10 mouse cellular contexts compared by ENCODE assay signal in genomic region chr1:171321415-171321814, GRCm38 (mm10). TPM values are rescaled to one million over a fixed set of nuclear protein-coding genes. Genes with fewer than 3 reads are reported as not detected.
DNase-seq lines count a peak whose midpoint lies in the region; ATAC-seq and TF ChIP-seq lines count a peak whose summit lies in the region.
"Had no signal": no experiment of that assay in that cellular context is flagged by ENCODE, and none has a peak within 500 bp of the region (broad histone marks: within the 10 kb centered on the region; RNA-seq: fewer than 3 reads in every experiment).

No protein-coding gene starts in this region.

- peak; percentile 52 for DNase-seq in embryo, embryonic 10 days (ENCODE audit: low spot score)
- no peak for DNase-seq in embryo, embryonic 9.5 days (ENCODE audit: extremely low spot score)
- no peak for DNase-seq in lung, adult 2 months
- DNase-seq in lung, postnatal 14 days, result no peak
- peak; percentile 50 for DNase-seq in brain, embryonic 14.5 days (ENCODE audit: low read depth)
- peak; percentile 60 for DNase-seq in splenic B cell, adult 2 months (ENCODE audit: low read depth, low spot score)
- no peak for DNase-seq in right cerebral cortex, adult 2 months (ENCODE audit: low spot score in 2 of 2)

- TF ChIP-seq CTCF in lung, adult 2 months (IDR thresholded peaks at IDR 0.05; ENCODE audit: insufficient read depth, low read length), result 0 out of 2 replicates have a peak, but pooled peaks have one; percentile 1
- TF ChIP-seq CTCF in brain, embryonic 14.5 days (IDR thresholded peaks at IDR 0.05; ENCODE audit: borderline replicate concordance, extremely low read depth, insufficient read depth, insufficient read length), result 0 out of 2 replicates have a peak, but pooled peaks have one; percentile 1

- no peak overlapping the region for H3K27ac ChIP-seq in kidney, embryonic 16.5 days (ENCODE audit: low read length)
- H3K27ac ChIP-seq: limb, embryonic 13.5 days; neural tube, embryonic 15.5 days had no signal

- no peaks in the 10 kb centered on the region for H3K9me3 ChIP-seq in kidney, embryonic 16.5 days (ENCODE audit: low read length)
- H3K9me3 ChIP-seq: limb, embryonic 13.5 days; neural tube, embryonic 15.5 days had no signal

- 0 out of 2 replicates have a peak, but pooled peaks cover 1% of the 10 kb centered on the region for H3K36me3 ChIP-seq in splenic B cell, adult 2 months (ENCODE audit: control insufficient read depth, insufficient read depth, low read length, poor library complexity, severe bottlenecking)
- H3K36me3 ChIP-seq in kidney, embryonic 16.5 days (ENCODE audit: insufficient read depth, low read length), result no peaks in the 10 kb centered on the region
- H3K36me3 ChIP-seq: limb, embryonic 13.5 days; neural tube, embryonic 15.5 days had no signal

- H3K27me3 ChIP-seq in splenic B cell, adult 2 months (ENCODE audit: control insufficient read depth, insufficient read depth, low read length, poor library complexity, severe bottlenecking), result no peaks in the 10 kb centered on the region; the same call in 1 of the 2 replicates
- no peaks in the 10 kb centered on the region for H3K27me3 ChIP-seq in kidney, embryonic 16.5 days (ENCODE audit: insufficient read depth, low read length)
- H3K27me3 ChIP-seq: limb, embryonic 13.5 days; neural tube, embryonic 15.5 days had no signal

- H3K4me1 ChIP-seq in lung, adult 2 months (ENCODE audit: control insufficient read depth, insufficient read depth, low read length), result no peaks in the 10 kb centered on the region
- H3K4me1 ChIP-seq in kidney, embryonic 16.5 days (ENCODE audit: insufficient read depth, low read length), result no peaks in the 10 kb centered on the region
- H3K4me1 ChIP-seq: limb, embryonic 13.5 days had no signal

- no peak for ATAC-seq in kidney, embryonic 16.5 days (ENCODE audit: low FRiP score, low TSS enrichment)

- H3K4me2 ChIP-seq in kidney, embryonic 16.5 days (replicated peaks; ENCODE audit: low read depth, low read length), result no peak overlapping the region
- H3K4me2 ChIP-seq: limb, embryonic 13.5 days; neural tube, embryonic 15.5 days had no signal

- H3K4me3 ChIP-seq in lung, adult 2 months (replicated peaks; ENCODE audit: extremely low read depth, low read depth, low read length), result no peak overlapping the region
- no peak overlapping the region for H3K4me3 ChIP-seq in kidney, embryonic 16.5 days (ENCODE audit: low read length)
- H3K4me3 ChIP-seq: limb, embryonic 13.5 days; neural tube, embryonic 15.5 days had no signal

- TF ChIP-seq POLR2A in lung, adult 2 months (IDR thresholded peaks at IDR 0.05; ENCODE audit: borderline replicate concordance, extremely low read depth, low read depth, low read length), result no peak
- no peak for TF ChIP-seq POLR2A in brain, embryonic 14.5 days (IDR thresholded peaks at IDR 0.05; ENCODE audit: borderline replicate concordance, extremely low read depth, insufficient read depth, insufficient read length, poor library complexity, severe bottlenecking)

- H3K9ac ChIP-seq in kidney, embryonic 16.5 days (replicated peaks; ENCODE audit: low read length), result no peak overlapping the region
- H3K9ac ChIP-seq: limb, embryonic 13.5 days; neural tube, embryonic 15.5 days had no signal

RNA-seq across cellular contexts. Expression of gene Dedd, which starts 7.5 kb away (rescaled TPM):
- 34.5 and 47.0 TPM in 2 replicates for polyA plus RNA-seq in lung, adult 2 months (2012; rRNA removed)
- 62.1 and 63.5 TPM in 2 replicates for polyA plus RNA-seq in brain, embryonic 14.5 days (2012; rRNA removed)
- polyA plus RNA-seq in kidney, embryonic 16.5 days (2015; fragmentation: Nextera tagmentation; extraction: Ambion mirVana), result 57.0 and 59.5 TPM in 2 replicates

RNA-seq across cellular contexts. Expression of gene Nit1, which starts 24.0 kb away (rescaled TPM):
- 42.7 and 44.1 TPM in 2 replicates for polyA plus RNA-seq in lung, adult 2 months (2012; rRNA removed)
- polyA plus RNA-seq in brain, embryonic 14.5 days (2012; rRNA removed), result 57.0 and 73.1 TPM in 2 replicates
- 60.6 and 63.3 TPM in 2 replicates for polyA plus RNA-seq in kidney, embryonic 16.5 days (2015; fragmentation: Nextera tagmentation; extraction: Ambion mirVana)

RNA-seq across cellular contexts. Expression of gene Pfdn2, which starts 24.1 kb away (rescaled TPM):
- polyA plus RNA-seq in lung, adult 2 months (2012; rRNA removed), result 9.0 and 20.0 TPM in 2 replicates
- polyA plus RNA-seq in brain, embryonic 14.5 days (2012; rRNA removed), result 45.5 and 90.3 TPM in 2 replicates
- 99.2 and 103 TPM in 2 replicates for polyA plus RNA-seq in kidney, embryonic 16.5 days (2015; fragmentation: Nextera tagmentation; extraction: Ambion mirVana)

RNA-seq across cellular contexts. Expression of gene Ufc1, which starts 26.6 kb away (rescaled TPM):
- 18.8 and 22.2 TPM in 2 replicates for polyA plus RNA-seq in lung, adult 2 months (2012; rRNA removed)
- 52.7 and 63.1 TPM in 2 replicates for polyA plus RNA-seq in brain, embryonic 14.5 days (2012; rRNA removed)
- polyA plus RNA-seq in kidney, embryonic 16.5 days (2015; fragmentation: Nextera tagmentation; extraction: Ambion mirVana), result 102 and 111 TPM in 2 replicates

RNA-seq across cellular contexts. Expression of gene Usp21, which starts 33.6 kb away (rescaled TPM):
- polyA plus RNA-seq in lung, adult 2 months (2012; rRNA removed), result 42.3 and 51.2 TPM in 2 replicates
- 110 and 136 TPM in 2 replicates for polyA plus RNA-seq in brain, embryonic 14.5 days (2012; rRNA removed)
- polyA plus RNA-seq in kidney, embryonic 16.5 days (2015; fragmentation: Nextera tagmentation; extraction: Ambion mirVana), result 101 and 103 TPM in 2 replicates

Comparison
In these comparisons a context has a peak if more than half of its experiments do, and no peak if none do; other contexts are left out.
1. DNase-seq: peak in embryo, embryonic 10 days (single experiment), brain, embryonic 14.5 days (single experiment) and splenic B cell, adult 2 months (single experiment); none in embryo, embryonic 9.5 days (single experiment), lung, adult 2 months (single experiment), lung, postnatal 14 days (single experiment) and right cerebral cortex, adult 2 months (0 of 2).